Mouse (Mus musculus): ENCODE results near the gene Olfr12.

The Olfr12 gene

DNA sequence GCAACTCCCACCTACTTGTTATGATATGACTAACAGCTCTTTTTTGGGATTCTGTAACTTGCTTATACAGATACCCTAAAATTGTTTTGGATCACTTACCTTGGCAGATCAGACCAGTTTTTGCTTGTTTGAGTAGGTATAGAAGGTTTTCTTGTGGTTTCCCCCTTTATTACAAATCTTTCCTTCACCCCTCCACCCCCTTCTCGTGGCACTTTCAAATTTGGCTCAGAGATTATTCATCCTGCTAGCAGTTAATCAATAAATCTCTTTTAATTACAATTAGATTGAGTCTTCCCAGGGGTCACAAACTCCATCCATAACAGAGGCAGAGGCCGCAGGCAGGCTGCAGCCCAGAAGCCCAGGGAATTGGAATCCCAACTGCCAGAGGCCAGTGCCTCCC, at the start of gene Olfr12:
Olfr12 (plus strand) TSS at position 301 of the 400 bp plus-strand sequence.
- no peak for DNase-seq

GRCm38 (mm10) chr1:92571022-92571421, 46.6 kb upstream of the Olfr12 start, which contains the start of gene Olfr1413:
Olfr1413 (plus strand) TSS chr1:92571322.
- no peak for DNase-seq

GRCm38 (mm10) chr1:92585479-92585878, 32.1 kb upstream of the Olfr12 start, which contains the start of gene Olfr1412:
Olfr1412 (plus strand) TSS chr1:92585779.
- no peak for DNase-seq

DNA sequence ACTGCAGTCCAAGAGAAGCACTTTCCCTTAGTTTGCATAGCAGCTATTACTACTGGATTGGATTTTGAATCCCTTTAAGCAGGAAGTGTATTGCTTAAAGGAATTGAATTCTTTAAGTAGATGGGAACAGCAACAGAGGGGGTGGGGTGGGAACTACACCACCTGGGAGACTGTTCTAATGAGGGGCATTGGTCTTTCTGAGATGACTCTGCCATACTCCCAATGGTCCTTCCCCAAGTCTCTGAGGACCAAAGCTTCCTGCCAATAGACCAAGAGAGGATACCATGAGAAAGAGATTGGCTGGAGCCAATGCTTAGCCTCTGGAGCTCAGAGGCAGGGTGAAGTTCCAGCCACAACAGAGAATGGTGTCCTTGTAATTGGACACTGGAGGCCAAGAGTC, 23.5 kb upstream of the Olfr12 start, which contains the start of gene Olfr1411:
Olfr1411 (plus strand) TSS at position 301 of the 400 bp plus-strand sequence.
- no peak for DNase-seq

GRCm38 (mm10) chr1:92596019-92596418, 21.6 kb upstream of the Olfr12 start:
- no peak for DNase-seq

DNA sequence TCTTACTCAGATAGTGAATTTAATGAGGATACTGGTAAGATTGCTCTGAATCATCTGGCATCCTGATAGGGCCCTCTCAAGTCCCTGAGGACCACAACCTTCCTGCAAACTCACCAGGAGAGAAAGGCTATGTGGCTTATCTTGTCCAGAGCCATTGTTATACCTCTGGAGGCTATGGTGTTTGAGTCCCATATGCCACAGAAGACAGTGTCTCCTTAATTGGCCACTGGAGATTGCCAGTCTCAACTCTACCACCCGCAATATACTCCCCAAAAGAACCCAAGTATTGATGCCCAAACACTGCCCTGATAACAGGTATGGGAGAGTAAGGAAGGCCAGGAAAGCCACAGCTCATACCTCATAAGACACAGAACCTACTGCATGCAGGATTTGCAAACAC, 12.1 kb upstream of the Olfr12 start, which contains the start of gene Olfr1410:
Olfr1410 (plus strand) TSS at position 301 of the 400 bp plus-strand sequence.
- no peak for DNase-seq

DNA sequence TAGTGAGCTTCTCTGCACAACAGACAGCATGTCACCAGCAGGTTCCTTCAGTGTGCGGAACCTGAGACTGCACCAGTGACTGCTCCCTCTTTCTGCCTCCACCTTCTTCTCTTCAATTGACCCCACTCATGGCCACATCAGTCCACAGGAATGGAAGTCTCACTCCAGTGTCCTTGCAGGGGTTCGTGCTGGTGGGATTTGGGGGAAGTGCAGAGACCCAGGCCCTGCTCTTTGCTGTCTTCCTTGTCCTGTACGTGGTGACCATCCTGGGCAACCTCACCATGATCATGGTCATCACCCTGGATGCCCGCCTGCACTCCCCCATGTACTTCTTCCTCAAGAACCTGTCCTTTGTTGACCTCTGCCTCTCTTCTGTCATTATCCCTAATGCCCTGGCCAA, 9.9 kb upstream of the Olfr12 start:
- DNase-seq, result no peak

DNA sequence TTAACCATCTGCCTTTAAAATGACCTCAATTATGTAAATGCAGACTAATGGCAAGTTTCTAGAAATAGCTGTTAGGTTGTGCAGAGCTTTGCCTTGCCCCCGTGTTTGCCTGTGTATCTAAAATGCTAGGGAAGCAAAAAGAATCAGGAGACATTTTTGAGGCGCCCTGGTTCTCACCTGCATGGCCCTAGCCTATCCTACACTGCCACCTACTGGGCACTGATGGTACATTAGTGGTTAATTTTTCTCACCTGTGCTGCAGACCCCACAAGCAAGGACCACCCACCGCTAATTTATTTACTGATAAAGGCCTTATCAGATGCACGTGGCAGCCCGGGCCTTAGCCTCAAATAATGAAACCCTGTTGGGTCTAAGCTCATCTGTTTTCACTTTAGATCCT, 6.6 kb upstream of the Olfr12 start:
- DNase-seq, result peak; percentile 66

DNA sequence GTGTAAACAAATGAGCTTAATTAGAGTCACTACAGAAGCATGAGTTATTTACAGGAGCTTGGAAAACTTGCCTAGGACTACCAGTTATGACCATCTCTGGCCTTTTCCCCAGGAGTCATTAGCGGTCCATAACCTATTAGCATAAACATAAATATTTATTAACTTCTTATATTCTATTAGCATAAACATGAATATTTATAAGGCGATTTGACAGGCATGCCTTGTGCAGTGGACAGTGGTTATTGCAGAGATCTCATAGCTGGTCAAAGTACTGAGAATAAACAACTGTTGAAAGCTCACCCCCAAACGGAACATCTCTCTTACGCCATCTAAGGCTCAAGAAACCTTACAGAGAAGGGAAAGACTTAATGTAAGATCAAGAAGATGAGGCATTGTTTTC, 4.4 kb upstream of the Olfr12 start:
- DNase-seq, result no peak

- DNase-seq, result no peak
Measured at GRCm38 (mm10) chr1:92614516-92614915, 3.1 kb upstream of the Olfr12 start.

GRCm38 (mm10) chr1:92616046-92616445, 1.5 kb upstream of the Olfr12 start:
- DNase-seq, result no peak

- no peak for DNase-seq
Measured at GRCm38 (mm10) chr1:92618360-92618759, 772 bp downstream of the Olfr12 start.

DNA sequence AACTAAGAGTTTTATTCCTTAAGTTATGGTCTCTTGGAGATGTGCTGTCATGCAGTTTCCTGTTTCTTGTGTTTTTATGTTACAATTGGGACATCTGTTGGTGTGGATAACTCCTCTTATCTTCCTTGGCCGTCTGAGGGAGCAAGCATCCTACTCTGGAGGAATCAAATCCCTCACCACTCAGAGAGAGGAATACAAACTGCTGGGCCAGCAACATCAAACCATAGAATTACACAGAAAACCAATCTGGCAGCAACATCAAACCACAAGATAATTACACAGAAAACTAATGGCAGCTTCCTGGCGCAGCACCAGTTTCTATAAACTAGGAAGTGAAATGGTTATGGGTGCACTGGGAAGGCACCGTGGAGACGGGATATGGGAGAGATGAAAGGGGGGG, 10.6 kb downstream of the Olfr12 start:
- no peak for DNase-seq

- no peak for DNase-seq
Measured at GRCm38 (mm10) chr1:92632196-92632595, 14.6 kb downstream of the Olfr12 start.

GRCm38 (mm10) chr1:92632948-92633347, 15.4 kb downstream of the Olfr12 start:
- DNase-seq, result no peak

DNA sequence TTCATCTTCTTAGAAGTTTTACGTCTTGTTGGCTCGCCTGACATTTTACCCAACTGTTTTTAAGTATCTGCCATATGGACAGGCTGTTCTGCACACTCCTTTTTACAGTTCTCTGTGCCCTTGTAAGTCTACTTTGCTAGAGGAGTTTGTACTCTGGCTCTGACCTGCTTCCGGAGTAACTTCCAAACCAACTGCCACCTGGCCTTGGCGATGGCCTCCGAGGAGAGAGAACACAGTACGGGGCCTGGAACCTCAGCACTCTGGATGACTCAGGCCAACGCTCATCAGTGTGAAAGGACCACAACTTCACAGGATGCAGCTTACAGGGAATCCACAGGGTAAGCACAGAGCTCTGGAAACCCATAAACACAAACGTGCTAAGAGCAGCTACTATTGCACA, 16.1 kb downstream of the Olfr12 start:
- no peak for DNase-seq

DNA sequence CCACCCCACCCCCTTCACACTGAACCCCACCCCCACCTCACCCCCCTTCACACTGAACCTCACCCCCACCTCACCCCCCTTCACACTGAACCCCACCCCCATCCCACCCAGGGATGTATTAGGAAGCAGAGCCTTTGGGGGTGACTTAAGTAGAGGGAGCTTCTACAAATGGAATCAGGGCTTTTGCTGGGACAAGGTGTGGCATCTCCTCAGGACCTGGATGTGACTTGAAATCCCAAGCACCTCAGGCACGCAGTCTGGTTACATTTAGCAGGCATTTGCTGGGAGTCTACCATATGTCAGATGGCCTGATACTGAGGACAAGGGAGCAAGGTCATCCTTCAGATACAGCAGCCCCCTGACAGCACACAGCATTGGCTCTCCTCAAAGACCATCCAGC, 17.0 kb downstream of the Olfr12 start:
- no peak for DNase-seq

- DNase-seq, result no peak
Measured at GRCm38 (mm10) chr1:92634976-92635599, 17.5 kb downstream of the Olfr12 start.

DNA sequence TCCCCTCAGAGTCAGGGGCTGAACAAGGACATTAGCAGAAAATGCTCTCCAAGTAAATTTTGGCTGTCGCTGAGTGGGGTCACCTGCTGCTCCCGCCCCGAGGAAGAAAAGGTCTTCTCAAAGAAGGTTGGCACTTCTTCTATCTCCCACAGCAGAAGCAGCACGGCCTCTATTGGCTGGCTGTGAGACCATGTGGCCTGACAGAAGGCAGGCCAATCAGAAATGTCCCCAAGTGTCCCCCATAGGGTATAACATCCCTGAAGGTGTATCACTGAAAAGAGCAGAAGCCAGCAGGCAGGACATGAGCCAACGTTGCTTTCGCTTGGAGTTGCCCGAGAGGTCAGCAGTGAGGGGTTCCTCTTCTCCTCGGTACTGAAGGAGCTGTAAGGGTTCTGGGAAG, 18.4 kb downstream of the Olfr12 start:
- DNase-seq, result no peak

GRCm38 (mm10) chr1:92636676-92637075, 19.1 kb downstream of the Olfr12 start:
- DNase-seq, result no peak

DNA sequence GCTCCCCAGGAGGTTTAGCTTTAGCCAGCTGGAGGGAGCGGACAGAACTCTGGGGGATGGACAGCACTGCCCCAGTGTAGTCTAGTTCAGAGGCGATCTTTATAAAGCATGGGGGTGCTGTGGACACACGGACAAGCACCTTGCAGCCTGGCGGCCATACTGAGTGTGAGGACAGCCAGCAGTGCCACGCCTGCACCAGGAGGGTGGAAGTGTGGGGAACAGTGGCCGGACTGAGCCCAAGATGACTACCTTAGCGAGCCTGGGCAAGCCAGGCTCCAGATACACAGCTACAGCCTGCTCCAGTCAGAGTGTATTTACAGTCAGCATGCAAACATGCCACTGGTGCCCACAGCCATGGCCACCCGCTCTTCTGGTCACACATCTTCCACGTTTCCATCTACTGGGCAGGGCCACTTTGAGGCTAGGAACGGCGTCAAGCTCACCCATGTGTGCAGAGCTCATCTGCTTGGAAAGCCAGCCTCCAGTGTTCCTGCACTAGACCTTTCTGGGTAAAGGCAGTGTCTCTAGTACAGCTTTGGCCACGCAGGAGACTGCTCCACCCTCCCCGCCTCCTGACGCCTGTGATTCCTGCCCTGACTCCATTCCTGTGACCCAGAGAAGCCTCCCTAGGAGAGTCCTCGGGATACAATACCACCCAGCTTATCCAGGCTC, 20.0 kb downstream of the Olfr12 start:
- DNase-seq, result no peak

GRCm38 (mm10) chr1:92638181-92638580, 20.6 kb downstream of the Olfr12 start:
- DNase-seq, result no peak

DNA sequence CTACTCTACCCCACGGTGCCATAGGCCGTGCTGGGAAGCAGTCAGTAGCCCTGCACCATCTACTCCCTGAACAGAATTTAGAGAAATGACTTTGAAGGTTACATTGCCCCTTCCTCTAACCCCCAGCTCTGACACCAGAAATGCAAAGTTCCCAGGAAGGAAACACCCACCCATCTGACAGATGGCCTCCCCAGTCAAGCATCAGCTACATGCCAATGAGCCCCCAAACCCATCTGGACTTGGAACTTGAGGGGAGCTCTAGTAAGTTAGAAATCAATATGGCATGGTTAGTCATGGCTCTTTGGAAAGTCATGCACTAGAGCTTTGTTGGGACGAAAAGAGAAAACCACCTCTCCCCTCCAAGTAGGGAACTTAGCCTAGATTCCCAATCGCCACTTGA, 21.1 kb downstream of the Olfr12 start:
- DNase-seq, result no peak

DNA sequence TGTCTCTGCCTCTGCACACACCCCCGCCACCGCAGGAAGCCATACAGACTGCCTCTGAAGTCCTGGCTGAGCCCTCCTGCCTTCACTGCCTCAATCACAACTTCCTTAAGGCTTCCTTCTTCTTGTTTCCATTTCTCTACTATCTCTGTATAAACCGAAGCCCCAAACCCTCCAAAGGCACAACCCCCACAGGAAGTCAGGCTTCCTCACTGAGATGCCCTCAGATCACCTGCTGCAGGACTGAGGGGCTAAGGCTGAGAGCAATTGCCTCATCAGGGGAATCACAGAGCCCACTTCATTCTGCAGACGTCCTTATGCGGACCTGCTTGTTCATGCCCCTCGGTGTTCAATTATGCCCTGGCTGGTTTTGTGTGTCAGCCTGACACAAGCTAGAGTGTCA, 22.8 kb downstream of the Olfr12 start:
- DNase-seq, result no peak
